Mouse (Mus musculus) liver, embryonic 14.5 days (tissue): ENCODE measurements around the gene Siglecg.

Experiments
- CTCF ChIP-seq: IDR thresholded peaks from 2 replicates; pipeline ENCODE4 v1.5.1; 2016; ENCODE audit warnings: antibody characterized with exemption, low read depth, control low read depth
- EP300 ChIP-seq: IDR thresholded peaks from 2 replicates; pipeline ENCODE4 v1.6.1; 2016; ENCODE audit warnings: antibody characterized with exemption, low read depth

GRCm38 (mm10) chr7:43432891-43433290 lies 24.9 kb downstream of the Siglecg start:
- no peak for TF ChIP-seq CTCF
- no peak for TF ChIP-seq EP300
